Mouse (Mus musculus): ENCODE results near the gene Krt39.

Krt39 gene

GRCm38 (mm10) chr11:99469228-99469627, 51.9 kb downstream of the Krt39 start:
- no peak for DNase-seq

DNA sequence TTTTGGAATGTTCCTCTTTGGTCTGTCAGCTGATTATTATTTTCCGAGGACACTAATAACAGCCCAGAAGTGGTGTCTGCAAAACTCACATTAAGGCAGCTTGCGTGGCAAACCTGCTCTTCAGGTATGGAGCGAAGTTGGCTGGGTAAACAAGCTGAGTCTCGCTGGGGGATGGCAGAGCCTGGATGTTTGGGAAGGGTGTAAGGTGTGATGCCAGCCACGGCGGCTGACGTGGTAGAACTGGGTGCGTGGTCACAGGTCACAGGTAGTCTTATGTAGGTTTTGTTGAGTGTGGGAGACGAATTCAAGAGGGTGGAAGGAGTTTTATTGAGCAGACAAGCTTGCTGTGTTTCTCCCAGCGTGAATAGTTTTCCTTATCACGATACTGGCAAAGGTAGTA, 52.6 kb downstream of the Krt39 start:
- DNase-seq = no peak

- DNase-seq = no peak
These were observed 54.8 kb downstream of the Krt39 start for GRCm38 (mm10) chr11:99466316-99466715.

DNA sequence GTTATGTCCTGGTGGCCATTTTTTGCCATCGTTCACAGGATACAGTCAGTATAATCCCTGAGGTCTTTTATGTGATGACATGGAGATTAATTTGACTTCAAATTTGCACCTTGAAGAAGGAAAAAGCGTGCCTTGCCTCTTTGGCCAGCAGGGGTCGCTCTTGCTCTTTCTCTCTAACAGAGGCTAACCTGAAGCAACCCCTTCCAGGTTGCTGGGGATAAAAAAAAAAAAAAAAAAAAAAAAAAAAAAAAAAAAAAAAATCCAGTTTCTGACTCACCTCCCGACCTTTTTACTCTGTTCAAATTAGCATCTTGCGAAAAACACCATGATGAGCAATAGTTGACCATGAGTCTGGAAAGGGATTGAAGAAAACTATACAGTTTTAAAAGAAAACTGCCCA, 56.3 kb downstream of the Krt39 start:
- peak; percentile 86 for DNase-seq

Data from thymus, postnatal 4 days (tissue).